Mouse (Mus musculus) lung, postnatal 0 days (tissue): ENCODE measurements at regions not wholly inside any gene's neighbourhood (a gene's known extent, or its start where the extent isn't known, plus 50 kb on each side); places are given as distances from the start of the nearest gene placed in this dataset.

Experiments used
- CTCF ChIP-seq: IDR thresholded peaks from 2 replicates; pipeline ENCODE4 v1.5.1; 2016; ENCODE audit warnings: antibody characterized with exemption, mild to moderate bottlenecking
- EP300 ChIP-seq: IDR thresholded peaks from 2 replicates; pipeline ENCODE4 v1.6.1; 2016; ENCODE audit warnings: antibody characterized with exemption, mild to moderate bottlenecking, control low read depth

- no peak for TF ChIP-seq CTCF
- no peak for TF ChIP-seq EP300
These were observed 309.4 kb upstream of the Mpped2 start for GRCm38 (mm10) chr2:106383415-106384285.
